Mouse (Mus musculus) heart, embryonic 10.5 days (tissue): ENCODE data around the gene 4932438H23Rik. TPM values are rescaled to one million over a fixed set of nuclear protein-coding genes. Genes with fewer than 3 reads are reported as not detected.

Experiments used
- DNase-seq: peaks from one replicate; pipeline ENCODE4 v3.0.0-alpha.2; 2017; ENCODE audit warnings: low spot score
- H3K27ac ChIP-seq: fragments of 300-500 bp; sonication (generic); 2 replicates; pipeline ENCODE4 v1.5.1; 2016; ENCODE audit warnings: mild to moderate bottlenecking
- H3K27me3 ChIP-seq: fragments of 300-500 bp; sonication (generic); 2 replicates; pipeline ENCODE4 v1.6.1; 2016; ENCODE audit warnings: mild to moderate bottlenecking; ENCODE audit not compliant: poor library complexity, insufficient read depth, severe bottlenecking
- H3K36me3 ChIP-seq: fragments of 300-500 bp; sonication (generic); 2 replicates; pipeline ENCODE4 v1.6.1; 2016; ENCODE audit warnings: mild to moderate bottlenecking, moderate library complexity
- H3K4me1 ChIP-seq: fragments of 300-500 bp; sonication (generic); 2 replicates; pipeline ENCODE4 v1.6.1; 2016; ENCODE audit warnings: mild to moderate bottlenecking
- H3K4me3 ChIP-seq: fragments of 300-500 bp; sonication (generic); 2 replicates; pipeline ENCODE4 v1.5.1; 2016; ENCODE audit warnings: mild to moderate bottlenecking, moderate library complexity
- H3K9me3 ChIP-seq: fragments of 300-500 bp; sonication (generic); 2 replicates; pipeline ENCODE4 v1.6.1; 2016; ENCODE audit warnings: mild to moderate bottlenecking, moderate library complexity
- WGBS: fragments of 180-500 bp; shearing (Covaris S2); methylation state at CpG from one replicate; pipeline ENCODE4 v1.1.7; 2016; 5-methylcytosine and 5-hydroxymethylcytosine counted together
- polyA plus RNA-seq: library from polyadenylated mRNA; unstranded; fragments of >200 nt; fragmentation: Nextera tagmentation; extraction: Ambion mirVana; gene quantifications from 2 replicates; pipeline ENCODE4 v1.2.1, GENCODE M21; 2016

4932438H23Rik gene
- polyA plus RNA-seq, 1 experiment from 2014 or later: not detected

- Histone ChIP-seq H3K4me3 (no peak overlapping the region), H3K9me3 (no peaks in the 10 kb centered on the region), H3K27ac (no peak overlapping the region), H3K36me3 (peaks cover 93% of the 10 kb centered on the region), H3K4me1 (no peaks in the 10 kb centered on the region), H3K27me3 (no peaks in the 10 kb centered on the region)
- 91% methylated on average over 10 of the region's 10 CpGs for WGBS
- DNase-seq: no peak
These were observed 59.1 kb downstream of the 4932438H23Rik start for GRCm38 (mm10) chr16:91035866-91036265.

- no peak overlapping the region for H3K27ac ChIP-seq
- H3K9me3 ChIP-seq: no peaks in the 10 kb centered on the region
- peaks cover 93% of the 10 kb centered on the region for H3K36me3 ChIP-seq
- 92% methylated on average over 4 of the region's 4 CpGs for WGBS
- H3K4me3 ChIP-seq: no peak overlapping the region
- H3K4me1 ChIP-seq: no peaks in the 10 kb centered on the region
- no peak for DNase-seq
- no peaks in the 10 kb centered on the region for H3K27me3 ChIP-seq
These were observed 64.2 kb downstream of the 4932438H23Rik start for GRCm38 (mm10) chr16:91030751-91031150.

DNA sequence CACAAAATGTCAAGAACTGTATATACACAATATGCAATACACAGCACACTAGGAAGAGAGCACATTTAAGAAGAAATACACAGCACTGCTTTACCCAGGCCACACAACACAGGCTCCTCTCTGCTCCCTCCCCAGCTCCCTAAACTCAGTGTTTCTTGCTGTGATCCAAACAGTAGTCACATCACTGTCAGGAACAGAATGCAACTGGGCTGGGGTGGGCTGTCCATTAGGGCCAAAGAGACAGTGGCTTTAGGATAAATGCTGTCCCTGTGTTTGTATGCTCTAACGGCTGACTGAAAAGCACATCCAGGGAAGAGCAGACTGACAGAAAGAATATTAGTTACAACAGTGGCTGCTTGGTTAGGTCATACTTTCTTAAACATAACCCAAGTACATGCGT lies 65.0 kb downstream of the 4932438H23Rik start:
- Histone ChIP-seq H3K36me3 (peaks cover 94% of the 10 kb centered on the region), H3K4me3 (no peak overlapping the region), H3K4me1 (no peaks in the 10 kb centered on the region), H3K27ac (no peak overlapping the region), H3K9me3 (no peaks in the 10 kb centered on the region), H3K27me3 (no peaks in the 10 kb centered on the region)
- DNase-seq: no peak
- whole genome bisulfite sequencing: 95% methylated on average over 2 of the region's 2 CpGs

GRCm38 (mm10) chr16:91029161-91029743 lies 65.7 kb downstream of the 4932438H23Rik start:
- H3K4me1 ChIP-seq: no peaks in the 10 kb centered on the region
- H3K4me3 ChIP-seq: no peak overlapping the region
- 93% methylated on average over 8 of the region's 8 CpGs for WGBS
- no peak overlapping the region for H3K27ac ChIP-seq
- H3K36me3 ChIP-seq: peaks cover 95% of the 10 kb centered on the region
- no peaks in the 10 kb centered on the region for H3K27me3 ChIP-seq
- no peak for DNase-seq
- H3K9me3 ChIP-seq: no peaks in the 10 kb centered on the region

GRCm38 (mm10) chr16:91026290-91026689 lies 68.6 kb downstream of the 4932438H23Rik start:
- Histone ChIP-seq H3K9me3 (no peaks in the 10 kb centered on the region), H3K27me3 (no peaks in the 10 kb centered on the region), H3K36me3 (peaks cover 96% of the 10 kb centered on the region), H3K4me1 (no peaks in the 10 kb centered on the region), H3K27ac (no peak overlapping the region), H3K4me3 (no peak overlapping the region)
- 92% methylated on average over 4 of the region's 4 CpGs for WGBS
- DNase-seq: no peak

- Histone ChIP-seq H3K9me3 (no peaks in the 10 kb centered on the region), H3K27me3 (no peaks in the 10 kb centered on the region), H3K4me1 (no peaks in the 10 kb centered on the region), H3K4me3 (no peak overlapping the region), H3K27ac (no peak overlapping the region), H3K36me3 (peaks cover 99% of the 10 kb centered on the region)
- DNase-seq: no peak
- 83% methylated on average over 1 of the region's 1 CpGs for WGBS
These were observed 71.5 kb downstream of the 4932438H23Rik start for GRCm38 (mm10) chr16:91023384-91023783.

DNA sequence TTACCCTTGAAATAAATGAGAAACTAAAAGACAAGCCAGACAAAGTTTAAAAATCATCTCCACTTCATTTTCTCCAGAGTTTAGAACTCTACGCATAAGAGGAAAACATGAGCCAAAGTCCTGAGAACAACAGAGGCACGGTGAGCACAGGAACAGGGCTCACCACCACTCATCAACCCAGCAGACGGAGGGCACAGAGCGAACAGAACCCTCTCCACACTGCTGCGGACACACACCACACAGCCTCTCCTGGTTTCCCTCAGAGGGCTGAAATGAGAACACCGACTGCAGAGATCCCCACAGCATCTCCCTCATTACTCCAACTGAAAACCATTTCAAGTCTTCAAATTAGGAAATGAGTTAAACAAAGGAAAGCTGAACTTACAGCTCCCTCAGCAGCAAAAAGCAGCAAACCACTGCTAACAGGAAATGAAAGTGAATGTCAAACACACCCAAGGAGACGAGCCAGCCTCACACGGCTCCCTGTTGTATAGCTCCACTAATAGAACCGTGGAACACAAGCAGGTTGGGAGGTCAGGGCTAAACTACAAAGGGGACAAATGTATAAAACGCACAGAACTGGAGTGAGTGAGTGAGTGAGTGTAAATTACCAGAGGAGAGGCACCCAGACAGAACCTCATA lies 74.0 kb downstream of the 4932438H23Rik start:
- H3K4me1 ChIP-seq: no peaks in the 10 kb centered on the region
- peaks cover 93% of the 10 kb centered on the region for H3K36me3 ChIP-seq
- H3K4me3 ChIP-seq: no peak overlapping the region
- H3K9me3 ChIP-seq: no peaks in the 10 kb centered on the region
- 89% methylated on average over 10 of the region's 10 CpGs for WGBS
- no peaks in the 10 kb centered on the region for H3K27me3 ChIP-seq
- DNase-seq: no peak
- no peak overlapping the region for H3K27ac ChIP-seq

DNA sequence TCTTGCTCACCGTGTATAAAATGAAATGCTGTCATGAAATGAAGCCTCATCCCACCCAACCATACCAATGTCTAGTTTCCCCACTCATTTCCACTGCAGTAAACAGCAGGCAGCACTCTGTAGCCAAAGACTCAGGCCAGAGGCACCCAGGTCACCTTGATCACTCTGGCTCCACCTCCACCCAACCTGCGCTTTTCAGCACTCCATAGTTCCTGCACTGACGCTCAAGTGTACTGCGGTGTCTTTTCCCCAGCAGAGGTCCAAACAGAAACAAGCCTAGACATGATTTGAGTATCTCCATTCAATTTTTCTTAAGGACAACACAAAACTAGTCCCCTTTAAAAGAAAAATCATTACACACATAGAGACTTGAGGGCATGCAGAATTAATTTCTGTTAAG lies 75.4 kb downstream of the 4932438H23Rik start:
- Histone ChIP-seq H3K27me3 (no peaks in the 10 kb centered on the region), H3K27ac (no peak overlapping the region), H3K4me3 (no peak overlapping the region), H3K4me1 (no peaks in the 10 kb centered on the region), H3K9me3 (no peaks in the 10 kb centered on the region), H3K36me3 (peaks cover 91% of the 10 kb centered on the region)
- WGBS: 93% methylated on average over 4 of the region's 4 CpGs
- no peak for DNase-seq

DNA sequence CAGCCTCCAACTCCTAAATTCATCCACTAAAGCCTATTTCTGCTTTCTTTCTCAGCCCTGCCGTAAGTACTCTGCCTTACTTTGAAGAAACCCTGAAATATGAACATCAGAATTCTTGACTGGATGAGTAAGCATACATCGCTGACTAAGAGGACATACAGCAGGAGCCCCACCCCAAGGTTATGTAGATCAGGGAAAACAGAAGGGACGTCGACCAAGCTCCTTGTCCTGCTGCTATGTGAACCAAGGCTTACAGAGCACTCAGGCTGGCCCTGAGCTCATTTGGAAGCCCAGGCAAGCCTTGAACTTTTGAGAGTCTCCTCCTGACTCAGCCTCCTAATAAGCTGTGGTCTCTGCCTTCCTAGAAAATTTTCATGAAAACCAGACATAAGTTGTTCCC lies 79.2 kb downstream of the 4932438H23Rik start:
- no peaks in the 10 kb centered on the region for H3K9me3 ChIP-seq
- DNase-seq: no peak
- no peak overlapping the region for H3K27ac ChIP-seq
- WGBS: 87% methylated on average over 4 of the region's 4 CpGs
- peaks cover 8% of the 10 kb centered on the region; the same call in 1 of the 2 replicates for H3K4me1 ChIP-seq
- no peaks in the 10 kb centered on the region for H3K27me3 ChIP-seq
- H3K4me3 ChIP-seq: no peak overlapping the region
- H3K36me3 ChIP-seq: peaks cover 62% of the 10 kb centered on the region

DNA sequence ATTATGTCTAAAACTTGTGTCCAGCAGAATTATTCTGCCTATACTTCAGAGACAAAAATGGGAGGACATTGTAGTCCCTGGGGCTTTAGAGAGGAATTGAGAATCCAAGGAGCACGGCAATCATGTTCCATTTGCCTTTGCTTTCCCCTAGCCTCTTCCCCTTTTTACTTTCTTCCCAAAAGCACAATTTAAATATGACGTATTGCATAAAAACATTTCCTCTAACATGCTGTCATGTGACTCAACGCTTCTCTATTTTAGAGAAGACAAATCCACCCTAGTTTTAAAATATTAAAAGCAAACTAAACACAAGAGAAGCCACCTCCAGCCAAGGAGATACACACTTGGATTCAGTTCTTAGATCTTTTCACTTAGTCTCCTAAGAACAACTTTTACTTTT lies 83.1 kb downstream of the 4932438H23Rik start:
- Histone ChIP-seq H3K4me1 (peaks cover 8% of the 10 kb centered on the region; the same call in 1 of the 2 replicates), H3K27ac (no peak overlapping the region; the same call in 1 of the 2 replicates), H3K9me3 (no peaks in the 10 kb centered on the region), H3K4me3 (peak overlapping the region; percentile 88), H3K36me3 (peaks cover 25% of the 10 kb centered on the region), H3K27me3 (no peaks in the 10 kb centered on the region)
- whole genome bisulfite sequencing: 54% methylated on average over 3 of the region's 3 CpGs
- no peak for DNase-seq

DNA sequence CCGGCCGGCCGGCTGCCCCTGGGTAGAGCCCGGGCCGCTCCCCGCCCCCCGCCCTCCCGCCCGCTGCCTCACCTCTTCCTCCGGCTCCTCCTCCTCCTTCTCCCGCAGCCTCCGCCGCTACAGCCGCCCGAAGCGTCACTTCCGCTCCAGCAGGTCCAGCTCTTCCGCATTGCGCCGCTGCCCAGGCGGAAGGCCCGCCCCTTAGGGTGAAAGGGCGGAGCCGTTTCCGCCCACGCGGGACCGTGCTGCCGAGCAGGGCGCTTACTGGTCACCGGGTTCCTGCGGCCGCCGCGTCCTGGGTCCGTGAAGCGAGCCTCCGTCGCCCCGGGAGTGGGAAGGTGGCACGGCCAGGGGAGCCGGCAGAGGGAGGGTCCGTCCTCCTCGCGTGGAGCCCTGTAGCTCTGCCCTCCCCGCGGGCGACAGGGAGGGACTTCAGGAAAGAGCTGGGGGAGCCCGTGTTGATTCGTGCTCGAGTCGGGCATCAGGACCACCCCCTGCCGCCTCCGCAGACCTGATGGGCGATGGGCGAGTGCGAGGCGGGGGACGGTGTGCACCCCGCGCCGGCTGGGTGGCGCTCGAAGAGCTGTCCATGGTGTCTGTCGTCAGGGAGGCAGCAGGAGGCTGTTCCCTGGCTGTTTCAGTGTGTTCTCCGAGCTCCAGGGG lies 83.8 kb downstream of the 4932438H23Rik start, which contains the start of gene Synj1:
Gene Synj1 (minus strand): TSS at position 288 of the 663 bp plus-strand sequence.
- Histone ChIP-seq H3K9me3 (no peaks in the 10 kb centered on the region), H3K27me3 (no peaks in the 10 kb centered on the region), H3K27ac (peak within 1 kb of the TSS; percentile 95), H3K36me3 (peaks cover 22% of the 10 kb centered on the region), H3K4me1 (peaks cover 8% of the 10 kb centered on the region; the same call in 1 of the 2 replicates), H3K4me3 (peak within 1 kb of the TSS; percentile 88)
- under 1% methylated on average over 64 of the region's 66 CpGs for WGBS
- peak; percentile 97 for DNase-seq

GRCm38 (mm10) chr16:91010581-91011020 lies 84.3 kb downstream of the 4932438H23Rik start:
- WGBS: under 1% methylated on average over 42 of the region's 42 CpGs
- peaks cover 17% of the 10 kb centered on the region for H3K36me3 ChIP-seq
- DNase-seq: peak; percentile 83
- H3K4me3 ChIP-seq: peak overlapping the region; percentile 88
- peak overlapping the region; percentile 95 for H3K27ac ChIP-seq
- H3K27me3 ChIP-seq: no peaks in the 10 kb centered on the region
- H3K9me3 ChIP-seq: no peaks in the 10 kb centered on the region
- peaks cover 8% of the 10 kb centered on the region; the same call in 1 of the 2 replicates for H3K4me1 ChIP-seq

DNA sequence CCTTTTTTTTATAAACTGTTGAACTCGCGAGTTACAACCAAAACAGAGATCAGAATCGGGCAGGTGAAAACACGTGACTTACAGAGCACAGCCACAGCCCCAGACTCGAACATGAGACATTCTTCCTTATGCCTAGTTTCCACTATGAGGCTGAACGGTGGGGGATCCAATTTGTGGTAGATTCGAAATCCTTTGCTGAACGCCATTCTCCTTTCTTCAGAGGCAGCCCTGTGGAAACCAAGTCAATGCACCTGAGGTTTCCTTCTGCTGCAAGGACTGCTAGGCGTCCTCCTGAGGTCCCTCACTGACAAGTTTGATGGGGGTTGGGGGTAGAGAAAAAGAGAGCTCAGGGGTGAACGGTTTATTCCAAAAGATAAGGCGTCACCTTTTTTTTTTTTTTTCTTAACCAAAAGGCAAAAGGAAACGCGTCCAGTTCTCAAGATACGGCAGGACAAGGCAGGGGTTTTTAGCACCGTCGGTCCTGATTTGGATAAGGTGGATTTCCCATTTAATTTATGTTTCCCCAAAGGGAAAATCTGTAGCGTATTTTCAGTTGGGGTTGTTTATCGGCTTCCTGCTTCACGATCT lies 84.9 kb downstream of the 4932438H23Rik start:
- 2% methylated on average over 19 of the region's 19 CpGs for WGBS
- DNase-seq: no peak
- peaks cover 11% of the 10 kb centered on the region for H3K36me3 ChIP-seq

More for the DNA sequence above, 84.9 kb downstream of the 4932438H23Rik start:
- no peaks in the 10 kb centered on the region for H3K9me3 ChIP-seq
- peaks cover 8% of the 10 kb centered on the region; the same call in 1 of the 2 replicates for H3K4me1 ChIP-seq
- no peaks in the 10 kb centered on the region for H3K27me3 ChIP-seq
- peak overlapping the region; percentile 88 for H3K4me3 ChIP-seq
- peak overlapping the region; percentile 95 for H3K27ac ChIP-seq
